Mouse (Mus musculus) midbrain, embryonic 15.5 days (tissue): Measurements from ENCODE around the gene Csde1. TPM values are rescaled to one million over a fixed set of nuclear protein-coding genes. Genes with fewer than 3 reads are reported as not detected.

Experiments used
- ATAC-seq: fragments of 200-750 bp; cut with Nextera tagmentation; replicated peaks from 2 replicates; pipeline ENCODE4 v1.8.0; 2017; ENCODE audit warnings: moderate TSS enrichment
- H3K27ac ChIP-seq: fragments of 300-500 bp; sonication (generic); 2 replicates; pipeline ENCODE4 v1.5.1; 2015; ENCODE audit warnings: mild to moderate bottlenecking, inconsistent platforms
- H3K27me3 ChIP-seq: fragments of 300-500 bp; sonication (generic); replicated peaks from 2 replicates; pipeline ENCODE4 v1.6.1; 2015; ENCODE audit warnings: inconsistent platforms
- H3K36me3 ChIP-seq: fragments of 300-500 bp; sonication (generic); replicated peaks from 2 replicates; pipeline ENCODE4 v1.6.1; 2015; ENCODE audit warnings: inconsistent platforms
- H3K4me1 ChIP-seq: fragments of 300-500 bp; sonication (generic); 2 replicates; pipeline ENCODE4 v1.6.1; 2015; ENCODE audit warnings: inconsistent platforms
- H3K4me2 ChIP-seq: fragments of 300-500 bp; sonication (generic); 2 replicates; pipeline ENCODE4 v1.6.1; 2015; ENCODE audit warnings: inconsistent platforms, mild to moderate bottlenecking, moderate library complexity
- H3K4me3 ChIP-seq: fragments of 300-500 bp; sonication (generic); 2 replicates; pipeline ENCODE4 v1.5.1; 2015; ENCODE audit warnings: mild to moderate bottlenecking, inconsistent platforms
- H3K9ac ChIP-seq: fragments of 300-500 bp; sonication (generic); 2 replicates; pipeline ENCODE4 v1.6.1; 2015; ENCODE audit warnings: mild to moderate bottlenecking, inconsistent platforms
- H3K9me3 ChIP-seq: fragments of 300-500 bp; sonication (generic); 2 replicates; pipeline ENCODE4 v1.6.1; 2016; ENCODE audit warnings: inconsistent platforms
- WGBS: fragments of 180-500 bp; shearing (Covaris S2); methylation state at CpG from one replicate; pipeline ENCODE4 v1.1.7; 2015; ENCODE audit warnings: mixed read lengths; 5-methylcytosine and 5-hydroxymethylcytosine counted together
- polyA plus RNA-seq: library from polyadenylated mRNA; unstranded; fragments of >200 nt; fragmentation: Nextera tagmentation; extraction: Ambion mirVana; gene quantifications from 2 replicates; pipeline ENCODE4 v1.2.1, GENCODE M21; 2015

Csde1 gene
- polyA plus RNA-seq, 1 experiment from 2014 or later, result 378 TPM

DNA sequence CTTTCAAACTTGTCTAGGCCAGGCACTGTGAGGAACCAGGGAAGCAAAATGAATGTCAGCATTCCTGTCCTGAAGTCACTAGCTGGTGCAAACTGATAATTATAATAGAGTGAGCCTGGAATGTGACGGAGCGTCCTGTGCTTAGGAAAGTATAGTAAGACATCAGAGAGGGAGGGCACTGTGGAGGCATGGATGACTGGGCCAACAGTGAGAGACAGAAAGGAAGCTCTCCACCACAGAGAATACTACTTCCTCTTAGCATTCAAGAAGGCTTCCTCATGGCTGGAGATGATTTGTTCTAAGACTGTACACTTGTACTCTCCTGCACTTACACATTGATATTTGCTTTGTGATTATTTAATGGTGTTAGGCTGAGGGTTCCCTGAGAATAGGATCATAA lies 2.9 kb upstream of the Csde1 start:
- WGBS, result 79% methylated on average over 2 of the region's 2 CpGs
- H3K27me3 ChIP-seq, result no peaks in the 10 kb centered on the region
- H3K27ac ChIP-seq, result no peak overlapping the region
- H3K4me3 ChIP-seq, result no peak overlapping the region
- H3K9me3 ChIP-seq, result no peaks in the 10 kb centered on the region
- no peaks in the 10 kb centered on the region for H3K36me3 ChIP-seq
- no peak overlapping the region for H3K9ac ChIP-seq
- no peak overlapping the region for H3K4me2 ChIP-seq
- no peak for ATAC-seq
- H3K4me1 ChIP-seq, result peaks cover 8% of the 10 kb centered on the region

DNA sequence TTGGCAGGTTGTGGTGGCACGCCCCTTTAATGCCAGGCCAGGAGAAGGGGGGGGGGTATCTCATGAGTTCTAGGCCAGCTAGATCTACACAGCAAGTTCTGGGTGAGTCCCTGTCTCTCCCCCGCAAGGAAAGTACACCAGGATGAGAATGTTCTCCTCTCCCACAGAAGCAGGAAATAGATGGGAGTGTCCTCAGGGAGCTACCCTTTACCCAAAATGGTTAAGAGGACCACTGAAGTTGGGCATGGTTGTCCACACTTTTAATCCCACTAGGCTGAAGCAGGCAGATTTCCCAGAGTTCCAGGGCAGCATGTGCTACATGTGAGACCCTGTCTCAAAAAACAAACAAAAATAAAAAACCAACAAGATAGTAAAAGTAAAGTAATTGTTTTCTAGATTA lies 764 bp upstream of the Csde1 start:
- Histone ChIP-seq H3K4me1 (peaks cover 17% of the 10 kb centered on the region), H3K4me2 (peak overlapping the region; percentile 64), H3K9me3 (no peaks in the 10 kb centered on the region), H3K4me3 (peak overlapping the region; percentile 68), H3K36me3 (no peaks in the 10 kb centered on the region), H3K27me3 (no peaks in the 10 kb centered on the region), H3K9ac (no peak overlapping the region; the same call in 1 of the 2 replicates), H3K27ac (peak overlapping the region; percentile 96)
- WGBS, result 100% methylated on average over 2 of the region's 2 CpGs
- ATAC-seq, result no peak

DNA sequence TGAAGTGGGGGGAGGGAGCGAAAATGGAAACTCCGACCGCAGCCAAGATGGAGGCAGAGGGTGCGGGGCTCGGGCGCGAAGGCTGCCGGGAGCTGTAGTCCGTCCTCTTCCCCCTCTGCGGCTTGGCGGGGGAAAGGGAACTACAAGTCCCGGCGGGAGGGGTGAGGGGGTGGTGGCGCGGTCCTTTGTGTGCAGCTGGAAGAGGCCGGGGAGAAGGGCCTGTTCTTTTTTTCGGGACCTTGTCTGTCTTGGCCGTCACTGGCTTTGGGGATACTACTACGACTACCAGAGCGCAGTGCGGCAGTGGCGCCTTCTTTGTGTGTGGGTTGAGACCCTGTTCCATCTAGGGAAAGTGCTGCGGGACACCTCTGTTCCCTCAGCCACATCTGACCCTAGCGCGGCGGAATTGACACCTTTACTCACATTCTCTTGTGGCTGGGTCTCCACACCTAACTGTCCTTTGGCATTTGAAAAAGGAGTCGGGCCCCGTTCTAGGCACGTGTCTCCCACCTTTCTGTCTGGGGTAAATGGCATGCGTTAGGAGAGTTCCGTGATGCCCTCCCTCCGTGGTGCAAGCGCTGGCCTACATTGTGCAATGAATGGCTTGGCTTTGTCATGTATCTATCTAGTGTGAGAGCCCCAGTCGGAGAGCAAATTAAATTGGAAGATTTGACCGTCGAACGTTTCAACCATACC lies 865 bp downstream of the Csde1 start:
- Histone ChIP-seq H3K4me2 (peak overlapping the region; percentile 64), H3K36me3 (no peaks in the 10 kb centered on the region), H3K9ac (peak overlapping the region; percentile 86), H3K4me3 (peak overlapping the region; percentile 68), H3K9me3 (no peaks in the 10 kb centered on the region), H3K27ac (peak overlapping the region; percentile 96), H3K27me3 (no peaks in the 10 kb centered on the region), H3K4me1 (peaks cover 17% of the 10 kb centered on the region)
- under 1% methylated on average over 35 of the region's 37 CpGs for WGBS
- ATAC-seq, result peak; percentile 97

DNA sequence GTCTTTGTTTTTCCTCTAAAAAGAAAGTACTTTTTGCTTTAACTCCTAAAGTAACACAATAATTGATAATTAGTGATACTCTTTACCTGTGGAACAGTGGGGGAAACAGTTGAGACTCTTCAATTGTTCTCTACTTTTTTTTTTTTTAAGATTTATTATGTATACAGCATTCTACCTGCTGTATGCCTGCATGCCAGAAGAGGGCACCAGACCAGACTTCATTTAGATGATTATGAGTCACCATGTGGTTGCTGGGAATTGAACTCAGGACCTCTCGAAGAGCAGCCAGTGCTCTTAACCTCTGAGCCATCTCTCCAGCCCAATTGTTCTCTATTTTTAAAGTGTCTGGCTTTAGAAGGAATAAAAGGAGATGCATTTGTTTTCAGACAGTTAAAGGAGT lies 5.9 kb downstream of the Csde1 start:
- H3K4me1 ChIP-seq, result peaks cover 15% of the 10 kb centered on the region
- peaks cover 13% of the 10 kb centered on the region for H3K36me3 ChIP-seq
- no peaks in the 10 kb centered on the region for H3K27me3 ChIP-seq
- H3K27ac ChIP-seq, result no peak overlapping the region
- no peak overlapping the region for H3K4me2 ChIP-seq
- no peak overlapping the region for H3K9ac ChIP-seq
- ATAC-seq, result no peak
- 86% methylated on average over 1 of the region's 1 CpGs for WGBS
- no peaks in the 10 kb centered on the region for H3K9me3 ChIP-seq
- H3K4me3 ChIP-seq, result no peak overlapping the region

DNA sequence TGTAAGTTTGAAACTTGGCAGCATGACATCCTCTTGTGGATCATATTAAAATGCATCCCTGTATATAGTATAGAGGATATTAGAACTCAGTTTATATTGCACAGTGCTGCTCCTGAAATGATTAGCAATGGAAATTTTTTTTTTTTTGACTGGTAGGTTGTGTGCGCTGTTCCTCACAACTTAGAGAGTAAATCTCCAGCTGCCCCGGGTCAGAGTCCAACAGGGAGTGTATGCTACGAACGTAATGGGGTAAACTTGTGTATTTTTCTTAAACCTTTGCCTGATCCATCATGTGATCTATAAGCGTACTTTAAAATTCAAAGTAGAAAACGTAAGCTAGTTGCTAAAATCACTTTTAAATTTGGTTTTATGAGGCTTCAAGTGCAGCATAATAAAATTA lies 20.1 kb downstream of the Csde1 start:
- no peak overlapping the region for H3K9ac ChIP-seq
- H3K4me1 ChIP-seq, result no peaks in the 10 kb centered on the region
- H3K36me3 ChIP-seq, result peaks cover 40% of the 10 kb centered on the region
- no peak overlapping the region for H3K4me2 ChIP-seq
- no peak overlapping the region for H3K27ac ChIP-seq
- WGBS, result 95% methylated on average over 6 of the region's 6 CpGs
- H3K27me3 ChIP-seq, result no peaks in the 10 kb centered on the region
- no peak overlapping the region for H3K4me3 ChIP-seq
- ATAC-seq, result no peak
- no peaks in the 10 kb centered on the region for H3K9me3 ChIP-seq

DNA sequence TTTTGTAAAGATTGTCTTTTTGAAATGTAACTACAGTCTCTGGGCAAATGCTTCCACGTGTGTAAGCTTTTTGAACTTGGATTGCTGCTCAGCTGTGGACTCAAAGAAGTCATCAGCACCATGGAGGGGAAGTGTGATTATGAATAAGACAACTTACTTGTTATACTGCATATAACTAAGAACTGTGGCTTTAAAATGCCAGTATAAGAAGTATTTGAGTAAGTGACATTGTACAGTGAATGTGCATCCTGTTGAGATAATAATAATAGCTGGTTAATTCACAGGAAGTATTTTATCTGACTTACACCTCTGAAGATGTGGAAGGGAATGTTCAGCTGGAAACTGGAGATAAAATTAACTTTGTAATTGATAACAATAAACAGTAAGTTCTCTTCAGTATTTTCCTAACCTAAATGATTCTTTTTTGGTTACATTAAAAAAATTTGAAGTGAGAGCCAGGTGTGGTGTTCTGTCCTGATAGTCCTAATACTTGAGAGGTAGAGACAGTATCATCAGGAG lies 20.7 kb downstream of the Csde1 start:
- no peak overlapping the region for H3K4me2 ChIP-seq
- 88% methylated on average over 1 of the region's 1 CpGs for WGBS
- H3K9me3 ChIP-seq, result no peaks in the 10 kb centered on the region
- ATAC-seq, result no peak
- H3K9ac ChIP-seq, result no peak overlapping the region
- H3K4me1 ChIP-seq, result no peaks in the 10 kb centered on the region
- no peak overlapping the region for H3K27ac ChIP-seq
- no peaks in the 10 kb centered on the region for H3K27me3 ChIP-seq
- H3K36me3 ChIP-seq, result peaks cover 45% of the 10 kb centered on the region
- no peak overlapping the region for H3K4me3 ChIP-seq

DNA sequence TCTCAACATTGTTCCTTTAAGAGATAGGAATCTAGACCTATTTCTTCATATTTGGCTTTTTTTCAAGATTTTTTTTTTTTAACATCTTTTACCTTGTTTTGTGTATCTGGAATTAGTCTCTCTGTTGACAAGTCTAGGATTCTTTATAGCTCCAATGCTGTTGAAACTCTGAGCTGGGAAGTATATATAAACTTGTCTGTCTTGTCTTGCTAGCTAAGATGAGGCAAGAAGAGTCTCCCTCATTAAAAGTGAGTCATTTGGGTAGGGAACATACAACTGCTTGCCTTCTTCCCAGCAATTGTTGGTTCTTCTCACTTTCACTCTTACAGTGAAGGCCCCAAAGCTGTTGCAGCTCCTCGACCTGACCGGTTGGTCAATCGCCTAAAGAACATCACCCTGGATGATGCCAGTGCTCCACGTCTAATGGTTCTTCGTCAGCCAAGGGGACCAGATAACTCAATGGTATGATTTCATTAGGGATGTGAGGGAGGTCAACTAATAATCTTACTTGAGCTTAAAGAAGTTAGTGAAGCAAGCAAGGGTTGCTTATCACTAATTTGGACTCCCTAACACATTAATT lies 35.9 kb downstream of the Csde1 start:
- no peak overlapping the region for H3K9ac ChIP-seq
- ATAC-seq, result no peak
- no peak overlapping the region for H3K27ac ChIP-seq
- H3K4me2 ChIP-seq, result no peak overlapping the region
- 94% methylated on average over 5 of the region's 5 CpGs for WGBS
- H3K27me3 ChIP-seq, result no peaks in the 10 kb centered on the region
- peaks cover 9% of the 10 kb centered on the region for H3K4me1 ChIP-seq
- no peak overlapping the region for H3K4me3 ChIP-seq
- peaks cover 47% of the 10 kb centered on the region for H3K36me3 ChIP-seq
- H3K9me3 ChIP-seq, result no peaks in the 10 kb centered on the region

DNA sequence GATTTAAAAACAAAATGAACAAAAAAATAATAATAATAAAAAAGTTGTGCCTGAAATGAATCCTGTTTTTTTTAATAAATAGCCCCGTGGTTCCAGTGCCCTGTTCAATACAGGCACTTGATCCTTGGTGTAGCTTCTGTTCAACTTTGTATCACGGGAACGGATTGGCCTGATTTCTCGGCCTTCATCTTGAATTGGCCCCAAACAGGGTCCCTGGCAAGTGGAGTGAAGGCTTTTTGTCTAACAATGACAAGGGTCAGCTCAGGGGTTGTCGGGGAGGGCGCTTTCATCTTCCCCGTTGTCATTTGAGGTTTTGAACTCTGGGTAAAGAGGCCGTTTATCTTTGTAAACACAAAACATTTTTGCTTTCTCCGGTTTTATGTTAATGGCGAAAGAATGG lies 37.5 kb downstream of the Csde1 start:
- ATAC-seq, result peak; percentile 62
- H3K4me1 ChIP-seq, result peaks cover 9% of the 10 kb centered on the region
- H3K4me2 ChIP-seq, result peak overlapping the region; percentile 55
- peak overlapping the region; percentile 92 for H3K27ac ChIP-seq
- H3K4me3 ChIP-seq, result peak overlapping the region; percentile 72
- H3K36me3 ChIP-seq, result peaks cover 38% of the 10 kb centered on the region
- 1% methylated on average over 10 of the region's 10 CpGs for WGBS
- no peaks in the 10 kb centered on the region for H3K9me3 ChIP-seq
- peak overlapping the region; percentile 43 for H3K9ac ChIP-seq
- H3K27me3 ChIP-seq, result no peaks in the 10 kb centered on the region

DNA sequence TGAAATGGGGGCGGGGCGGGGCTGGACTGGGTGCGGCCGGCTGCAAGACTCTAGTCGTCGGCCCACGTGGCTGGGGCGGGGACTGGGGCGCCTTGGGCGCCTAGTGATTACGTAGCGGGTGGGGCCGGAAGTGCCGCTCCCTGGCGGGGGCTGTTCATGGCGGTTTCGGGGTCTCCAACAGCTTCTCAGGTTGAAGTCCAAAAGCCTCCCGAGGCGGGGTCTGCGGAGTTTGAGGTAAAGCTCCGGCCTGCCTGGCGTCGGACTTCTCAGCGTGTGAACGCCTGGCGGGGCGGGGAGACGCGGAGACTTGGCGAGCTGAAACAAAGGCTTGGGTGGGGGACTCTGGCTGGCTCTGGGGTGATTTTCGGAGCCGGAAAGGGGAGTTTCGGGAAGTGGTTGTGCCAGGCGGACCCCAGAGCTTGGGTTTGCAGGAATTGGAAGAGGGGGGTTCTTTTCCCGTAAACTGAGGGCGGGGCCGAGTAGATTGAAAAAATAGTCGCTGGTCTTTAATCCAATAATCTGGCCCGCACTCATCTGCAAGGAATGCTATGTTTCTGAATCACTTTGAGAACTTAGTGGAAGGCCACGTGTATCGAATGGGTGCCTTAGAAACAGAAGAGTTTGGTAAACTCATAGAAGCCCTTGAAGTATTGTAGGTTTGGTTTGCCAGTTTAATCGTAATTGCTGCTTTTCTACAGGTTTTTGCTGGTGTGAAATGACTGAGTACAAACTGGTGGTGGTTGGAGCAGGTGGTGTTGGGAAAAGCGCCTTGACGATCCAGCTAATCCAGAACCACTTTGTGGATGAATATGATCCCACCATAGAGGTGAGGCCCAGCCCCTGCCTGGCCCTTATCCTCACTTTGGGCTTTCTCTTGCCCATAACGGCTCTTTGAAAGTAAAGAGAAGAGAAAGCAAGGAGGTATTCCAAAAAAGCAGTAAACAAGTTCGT lies 38.3 kb downstream of the Csde1 start, which contains the start of gene Nras:
Gene Nras, plus strand, starts transcription at position 79 of the 951 bp plus-strand sequence.
- Histone ChIP-seq H3K9ac (peak within 1 kb of the TSS; percentile 71), H3K4me1 (peaks cover 9% of the 10 kb centered on the region), H3K27me3 (no peaks in the 10 kb centered on the region), H3K27ac (peak within 1 kb of the TSS; percentile 92), H3K36me3 (peaks cover 42% of the 10 kb centered on the region), H3K4me2 (peak within 1 kb of the TSS; percentile 55), H3K4me3 (peak within 1 kb of the TSS; percentile 72), H3K9me3 (no peaks in the 10 kb centered on the region)
- peak; percentile 99 for ATAC-seq
- WGBS, result 3% methylated on average over 46 of the region's 46 CpGs

DNA sequence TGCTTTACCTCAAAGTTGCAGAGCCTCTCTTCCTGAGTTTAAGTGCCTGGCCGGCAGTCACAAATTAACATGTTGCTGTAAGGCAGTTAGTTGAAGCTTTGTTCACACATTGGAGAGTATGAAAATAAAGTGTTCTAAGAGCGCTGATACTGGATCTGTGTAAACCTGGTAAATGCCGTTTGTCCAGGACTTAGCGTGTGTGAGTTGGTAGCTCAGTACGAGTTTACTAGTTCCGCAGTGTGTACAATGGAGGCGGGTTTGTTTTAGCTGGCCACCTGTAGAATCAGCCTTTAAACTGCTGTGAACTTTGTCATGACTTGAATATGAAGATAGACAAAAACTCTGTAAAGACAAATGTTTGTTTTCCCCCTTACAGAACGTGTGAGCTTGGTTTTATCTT lies 46.7 kb downstream of the Csde1 start:
- ATAC-seq, result no peak
- Histone ChIP-seq H3K27ac (no peak overlapping the region), H3K27me3 (no peaks in the 10 kb centered on the region), H3K9me3 (no peaks in the 10 kb centered on the region), H3K36me3 (peaks cover 54% of the 10 kb centered on the region), H3K4me2 (no peak overlapping the region), H3K9ac (no peak overlapping the region), H3K4me3 (no peak overlapping the region), H3K4me1 (no peaks in the 10 kb centered on the region)
- WGBS, result 93% methylated on average over 8 of the region's 8 CpGs

DNA sequence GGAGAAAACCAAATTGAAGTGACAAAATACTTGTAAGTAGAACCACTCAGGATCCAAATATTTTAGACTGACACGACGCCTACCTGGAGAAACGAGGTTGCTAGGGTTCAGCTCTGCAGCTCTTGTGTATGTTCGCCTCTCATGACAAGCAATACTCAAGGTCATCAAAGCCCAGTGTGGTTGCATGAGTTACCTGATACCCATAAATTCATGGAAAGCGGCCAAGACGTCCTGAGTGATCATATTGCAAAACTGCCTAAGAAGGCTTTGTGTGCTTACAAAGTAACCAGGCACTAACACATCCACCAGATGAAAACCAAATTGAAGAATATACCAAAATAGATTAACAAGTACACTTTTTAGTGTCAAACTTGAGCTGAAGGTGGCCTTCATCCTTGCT lies 48.7 kb downstream of the Csde1 start:
- 97% methylated on average over 6 of the region's 6 CpGs for WGBS
- peaks cover 36% of the 10 kb centered on the region for H3K36me3 ChIP-seq

DNA sequence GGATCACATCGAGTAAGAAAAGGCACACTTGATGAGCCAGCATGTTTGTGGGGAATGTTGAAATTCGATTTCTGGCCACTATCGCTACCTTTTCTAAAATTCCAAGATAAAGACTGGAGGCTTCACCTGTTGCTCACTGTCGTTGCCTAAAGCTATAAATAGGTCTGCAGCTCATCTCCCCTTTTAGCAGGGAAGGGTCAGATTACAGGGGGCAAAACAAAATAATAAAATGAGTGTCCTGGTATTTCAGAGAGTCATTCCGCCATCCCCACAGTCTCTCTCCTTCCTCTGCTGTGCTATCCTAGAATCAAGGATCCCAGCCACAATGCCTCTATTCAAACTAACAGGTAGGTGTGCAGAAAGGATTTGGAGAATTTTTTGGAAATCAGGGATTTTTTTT lies 53.5 kb downstream of the Csde1 start, which contains the start of gene Ampd1:
Gene Ampd1, plus strand, starts transcription at position 244 of the 400 bp plus-strand sequence.
- Histone ChIP-seq H3K9ac (no peak within 1 kb of the TSS), H3K4me3 (no peak within 1 kb of the TSS), H3K36me3 (peaks cover 6% of the 10 kb centered on the region), H3K9me3 (no peaks in the 10 kb centered on the region), H3K27me3 (no peaks in the 10 kb centered on the region), H3K4me1 (no peaks in the 10 kb centered on the region), H3K4me2 (no peak within 1 kb of the TSS), H3K27ac (no peak within 1 kb of the TSS)
- no peak for ATAC-seq
- WGBS, result 81% methylated on average over 5 of the region's 5 CpGs

More for the DNA sequence above, 48.7 kb downstream of the Csde1 start:
- H3K9me3 ChIP-seq, result no peaks in the 10 kb centered on the region
- no peak overlapping the region for H3K27ac ChIP-seq
- no peak overlapping the region for H3K4me2 ChIP-seq
- ATAC-seq, result no peak
- H3K4me3 ChIP-seq, result no peak overlapping the region
- H3K4me1 ChIP-seq, result no peaks in the 10 kb centered on the region
- H3K9ac ChIP-seq, result no peak overlapping the region
- H3K27me3 ChIP-seq, result no peaks in the 10 kb centered on the region
